Mouse (Mus musculus) spleen, embryonic (tissue): ENCODE results near the gene Olfr866.

Experiments used
- CTCF ChIA-PET: fragments of 350-600 bp; sonication (Branson Sonifier 250); formaldehyde crosslinking; loops from one replicate; lab custom pipeline; 2022; lab: Charles Lee

Gene Olfr866

DNA sequence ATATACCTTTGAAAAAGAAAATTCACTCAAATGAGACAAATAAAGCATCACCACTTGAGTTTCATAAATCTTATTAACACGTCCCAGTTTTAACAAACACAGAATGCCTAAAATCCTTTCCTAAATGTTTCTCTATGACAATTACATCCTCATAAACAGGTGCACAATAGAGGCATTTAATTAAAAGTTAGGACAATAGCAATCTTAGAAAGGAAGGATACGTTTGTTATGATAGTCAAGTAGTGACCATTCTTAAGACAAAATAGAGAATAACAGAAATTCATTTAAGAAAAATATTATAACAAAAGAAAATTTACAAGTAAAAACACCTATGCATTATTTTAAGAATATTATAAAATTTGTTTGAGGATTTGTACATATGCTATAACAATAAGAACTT is at the start of gene Olfr866:
Gene Olfr866 (minus strand): TSS at position 101 of the 400 bp plus-strand sequence.
- CTCF ChIA-PET, result no interaction called here

DNA sequence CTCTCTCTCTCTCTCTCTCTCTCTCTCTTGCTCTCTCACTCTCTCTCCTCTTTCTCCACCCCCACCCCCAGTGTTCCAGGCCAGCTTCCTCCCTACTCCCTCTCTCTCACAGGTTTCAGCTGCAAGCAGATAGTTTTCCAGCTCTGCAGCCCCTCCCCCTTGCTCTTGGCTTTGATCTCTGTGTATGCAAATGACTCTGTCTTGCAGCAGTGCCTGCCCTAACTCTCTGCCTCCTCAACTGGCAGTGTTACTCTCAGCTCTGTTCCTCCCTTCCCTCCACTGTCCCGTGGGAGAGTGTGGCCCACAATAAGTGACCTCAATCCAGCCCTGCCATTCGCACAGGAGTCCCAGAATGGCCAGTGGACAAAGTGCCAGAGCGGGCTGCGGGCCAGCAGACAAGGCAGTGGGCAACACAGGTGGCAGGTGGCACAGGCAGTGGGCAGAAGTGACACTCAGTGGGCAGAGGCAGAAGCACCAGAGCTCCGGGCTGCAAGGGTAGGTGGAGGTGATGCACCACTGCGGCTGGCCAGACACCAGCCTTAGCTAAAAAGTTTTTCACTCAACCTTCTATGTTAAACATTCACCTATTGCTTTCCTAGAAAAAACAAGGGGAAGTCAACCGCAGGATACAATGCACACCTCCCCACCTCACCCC is 45.8 kb upstream of the Olfr866 start:
- CTCF ChIA-PET, result no interaction called here

DNA sequence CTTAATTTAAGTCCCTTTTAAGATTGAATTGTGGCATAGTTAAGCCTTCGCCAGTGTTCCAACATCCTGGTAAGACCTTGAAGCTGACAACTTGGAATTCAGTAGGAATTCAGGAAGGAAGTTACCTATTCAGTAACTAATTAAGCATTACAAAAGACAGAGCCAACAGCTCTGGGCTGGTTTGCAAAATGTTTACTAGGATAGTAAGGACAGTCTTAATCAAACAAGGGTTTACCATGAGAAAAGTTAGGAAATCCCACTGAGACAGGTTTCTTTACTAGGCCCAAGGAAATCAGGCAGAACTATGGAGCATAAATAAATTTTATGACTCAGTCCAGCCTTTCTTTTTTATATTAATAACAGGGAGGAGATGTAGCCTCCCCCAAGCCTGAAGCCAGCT is 43.5 kb upstream of the Olfr866 start:
- CTCF ChIA-PET, result no interaction called here

DNA sequence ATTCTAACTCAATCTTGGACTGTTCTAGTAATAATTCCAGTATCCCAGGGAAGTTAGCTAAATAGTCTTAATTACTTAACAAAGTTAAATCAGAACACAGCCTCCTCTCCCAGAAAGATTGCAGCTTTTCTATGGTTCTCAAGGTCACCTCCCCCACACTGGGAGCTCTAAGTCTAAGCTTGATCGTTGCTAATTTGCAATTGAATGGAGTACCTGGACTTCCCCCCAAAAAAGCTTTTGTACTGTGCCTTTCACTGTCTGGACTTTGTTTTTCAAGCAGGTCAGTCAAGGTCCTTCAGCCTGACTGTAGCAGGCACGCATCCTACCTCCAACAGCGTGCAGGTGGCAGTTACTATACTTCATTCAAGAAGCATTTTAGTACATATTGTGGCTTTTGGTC is 42.4 kb upstream of the Olfr866 start:
- CTCF ChIA-PET, result no interaction called here

DNA sequence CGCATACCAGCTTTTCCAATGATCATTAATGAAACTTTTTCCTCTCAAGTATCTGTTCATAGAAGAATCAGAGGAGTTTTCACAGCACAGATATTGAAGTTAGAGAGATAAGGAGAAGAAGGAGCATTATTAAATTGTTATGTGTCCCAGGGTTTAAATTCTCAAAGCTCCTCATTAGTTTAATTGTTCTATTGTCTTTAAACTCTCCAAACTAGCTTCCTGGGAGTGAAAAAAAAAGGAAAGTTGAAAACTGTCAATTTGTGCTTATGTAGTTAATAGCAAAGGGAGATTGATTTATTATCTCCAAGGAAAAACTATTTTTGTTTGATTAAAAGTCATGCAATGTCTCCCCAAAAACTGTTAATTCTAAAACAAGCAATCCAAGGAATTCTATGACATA is 29.6 kb upstream of the Olfr866 start, which contains the start of gene Olfr867:
Gene Olfr867 (minus strand): TSS at position 101 of the 400 bp plus-strand sequence.
- CTCF ChIA-PET, result no interaction called here

DNA sequence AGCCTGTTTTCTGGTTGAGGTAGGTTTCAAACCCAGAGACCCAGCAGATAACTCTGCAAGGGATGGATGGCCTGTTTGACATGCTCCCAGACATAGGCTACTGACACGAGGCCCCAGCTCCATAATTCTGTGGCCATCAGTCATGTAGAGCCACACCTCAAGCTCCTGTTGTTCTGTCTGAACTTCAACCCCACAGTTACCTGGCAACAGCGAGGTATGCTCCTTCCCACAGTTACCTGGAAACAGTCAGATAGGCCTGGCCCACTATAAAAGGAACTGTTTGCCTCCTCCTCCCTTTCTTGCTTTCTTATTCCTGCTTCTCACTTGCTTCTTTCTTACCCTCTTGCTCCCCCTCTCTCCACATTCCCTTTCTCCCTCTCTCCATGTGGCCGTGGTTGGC is 20.1 kb upstream of the Olfr866 start:
- CTCF ChIA-PET, result no interaction called here
